Mouse (Mus musculus): Measurements from ENCODE around the gene Gm5565. TPM values are rescaled to one million over a fixed set of nuclear protein-coding genes. Genes with fewer than 3 reads are reported as not detected.
"Not testable (repeated sequence)": the region's sequence is repeated elsewhere in the genome, so short reads cannot be mapped to it uniquely, and the experiment has no call there.

The Gm5565 gene
- polyA plus RNA-seq, 1 experiment from 2014 or later = not detected

DNA sequence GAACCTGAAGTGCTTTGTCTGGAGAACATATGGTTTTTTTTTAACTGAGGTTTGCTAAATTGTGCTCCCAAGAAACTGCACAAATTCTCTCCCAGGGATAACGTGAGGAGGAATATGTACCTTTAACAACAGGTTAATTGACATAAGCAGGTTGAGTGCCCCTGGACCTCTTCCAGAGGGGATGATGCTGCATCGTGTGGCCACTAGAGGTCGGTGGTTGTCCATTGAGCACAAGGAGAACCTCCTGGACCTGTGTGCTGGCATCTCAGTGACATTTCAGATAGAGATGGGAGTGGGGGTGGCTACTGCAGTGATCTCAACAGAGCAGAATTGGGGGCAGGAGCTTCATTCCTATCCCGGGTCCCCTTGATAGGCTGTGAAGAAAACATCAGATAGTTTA is 12.4 kb upstream of the Gm5565 start:
- H3K4me2 ChIP-seq (replicated peaks); H3K27me3 ChIP-seq; ATAC-seq (ENCODE audit: low FRiP score); H3K36me3 ChIP-seq; H3K4me3 ChIP-seq; H3K4me1 ChIP-seq; H3K27ac ChIP-seq; H3K9me3 ChIP-seq (replicated peaks); H3K9ac ChIP-seq: not testable (repeated sequence)
- 60% methylated on average over 4 of the region's 4 CpGs for WGBS

DNA sequence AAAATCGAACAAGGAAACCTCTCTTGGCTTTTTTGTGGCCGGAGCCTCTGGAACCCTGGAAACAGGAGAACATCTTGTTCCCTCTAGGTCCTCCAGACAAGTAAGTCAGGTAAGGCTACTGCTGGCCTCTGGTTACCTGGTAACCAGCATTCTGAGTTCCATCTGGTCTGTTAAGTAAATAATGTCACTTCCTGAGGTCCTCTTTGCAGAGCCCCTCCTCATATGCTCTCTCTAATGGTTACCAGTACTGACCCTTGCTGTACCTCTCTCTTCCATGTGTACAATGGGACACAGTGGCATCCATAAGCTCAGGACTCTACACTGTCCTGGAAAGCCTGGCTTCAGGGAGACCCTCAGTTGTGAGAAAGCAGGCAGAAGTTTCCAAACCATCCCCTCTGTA is 10.3 kb upstream of the Gm5565 start, which contains the start of gene Gm6309:
Gene Gm6309, minus strand, starts transcription at position 101 of the 400 bp plus-strand sequence.
- not testable (repeated sequence) for H3K36me3 ChIP-seq; H3K4me1 ChIP-seq; ATAC-seq (ENCODE audit: low FRiP score); H3K27me3 ChIP-seq; H3K9me3 ChIP-seq (replicated peaks); H3K4me3 ChIP-seq; H3K4me2 ChIP-seq (replicated peaks); H3K27ac ChIP-seq; H3K9ac ChIP-seq
- 83% methylated on average over 2 of the region's 2 CpGs for WGBS

DNA sequence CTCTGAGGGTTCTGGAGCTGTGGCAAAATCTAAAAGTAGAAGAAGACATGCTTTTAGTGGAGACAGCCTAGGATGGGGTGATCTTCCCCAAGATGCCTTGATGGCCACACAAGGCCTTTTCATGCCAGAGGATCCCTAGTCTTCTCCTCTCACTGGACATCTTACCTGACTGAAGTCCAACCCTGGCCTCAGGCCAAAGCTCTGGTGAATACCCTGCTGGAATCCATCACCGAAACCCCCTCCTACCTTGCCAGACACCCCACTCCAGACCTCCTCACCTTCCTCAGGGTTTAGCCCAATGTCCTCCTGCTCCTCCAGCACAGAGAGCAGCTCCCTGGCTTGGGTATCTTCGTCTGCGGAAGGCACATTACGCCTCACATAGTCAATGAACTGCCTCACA is 2.0 kb downstream of the Gm5565 start:
- not testable (repeated sequence) for H3K4me1 ChIP-seq; H3K27me3 ChIP-seq; H3K4me3 ChIP-seq; H3K9ac ChIP-seq; H3K27ac ChIP-seq; H3K36me3 ChIP-seq; ATAC-seq (ENCODE audit: low FRiP score); H3K4me2 ChIP-seq (replicated peaks)
- 88% methylated on average over 4 of the region's 4 CpGs for WGBS
- peaks cover 14% of the 10 kb centered on the region; the same call in 1 of the 2 replicates for H3K9me3 ChIP-seq (replicated peaks)

DNA sequence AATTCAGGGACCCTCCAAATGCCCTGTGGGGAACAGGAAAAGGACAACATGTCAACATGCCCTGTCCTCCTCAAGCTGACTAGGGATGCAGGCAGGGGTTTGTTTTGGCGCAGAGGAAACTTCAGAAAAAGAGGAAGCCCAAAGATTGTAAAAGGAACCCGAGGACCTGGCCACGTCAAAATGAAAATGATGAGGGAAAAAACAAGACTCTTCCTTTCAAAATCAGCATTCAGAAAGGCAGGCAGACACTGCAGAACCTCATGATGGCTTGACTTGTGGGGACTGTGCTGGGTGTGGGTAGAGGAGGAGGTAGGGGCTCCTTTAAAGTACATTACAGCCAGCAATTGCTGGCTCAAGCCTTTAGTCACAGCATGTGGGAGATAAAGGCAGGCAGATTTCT is 9.9 kb downstream of the Gm5565 start:
- H3K4me3 ChIP-seq = no peak overlapping the region
- no peak overlapping the region for H3K9ac ChIP-seq
- H3K9me3 ChIP-seq (replicated peaks) = peaks cover 22% of the 10 kb centered on the region; the same call in 1 of the 2 replicates
- no peaks in the 10 kb centered on the region for H3K36me3 ChIP-seq
- no peak overlapping the region for H3K4me2 ChIP-seq (replicated peaks)
- H3K27me3 ChIP-seq = no peaks in the 10 kb centered on the region
- WGBS = 79% methylated on average over 3 of the region's 3 CpGs
- no peak for ATAC-seq (ENCODE audit: low FRiP score)
- H3K27ac ChIP-seq = no peak overlapping the region
- H3K4me1 ChIP-seq = no peaks in the 10 kb centered on the region

DNA sequence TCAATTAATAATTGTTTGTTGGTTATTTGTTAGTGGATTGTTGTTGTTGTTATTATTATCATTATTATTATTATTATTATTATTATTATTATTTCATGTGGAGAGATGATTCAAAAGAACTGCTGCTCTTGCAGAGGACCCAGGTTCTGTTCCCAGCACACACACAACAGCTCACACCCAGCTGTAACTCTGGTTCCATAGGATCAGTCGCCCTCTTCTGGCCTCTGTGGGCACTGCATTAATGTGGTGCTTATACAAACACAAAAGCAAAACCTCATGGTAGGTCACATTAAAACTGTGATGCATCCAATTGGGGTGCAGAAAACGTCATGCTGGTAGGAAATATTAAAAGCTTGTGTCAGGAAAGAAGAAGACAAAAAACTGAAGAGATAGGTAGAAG is 12.4 kb downstream of the Gm5565 start:
- Histone ChIP-seq H3K4me3 (no peak overlapping the region), H3K4me1 (no peaks in the 10 kb centered on the region), H3K9ac (no peak overlapping the region), H3K36me3 (no peaks in the 10 kb centered on the region), H3K27me3 (no peaks in the 10 kb centered on the region), H3K4me2 (replicated peaks) (no peak overlapping the region), H3K9me3 (replicated peaks) (peaks cover 28% of the 10 kb centered on the region), H3K27ac (no peak overlapping the region)
- no peak for ATAC-seq (ENCODE audit: low FRiP score)
- WGBS = 41% methylated on average over 2 of the region's 2 CpGs

Other genes starting within 250 kb of the Gm5565 start
- not detected in 2 replicates for gene Cyp3a25, start 150.9 kb downstream of the Gm5565 start, polyA plus RNA-seq (2016; fragmentation: Nextera tagmentation; extraction: Ambion mirVana)
- not detected in 2 replicates for gene Cyp3a59, start 81.3 kb downstream of the Gm5565 start, polyA plus RNA-seq (2016; fragmentation: Nextera tagmentation; extraction: Ambion mirVana)
- gene Gm6309, start 10.2 kb upstream of the Gm5565 start, polyA plus RNA-seq (2016; fragmentation: Nextera tagmentation; extraction: Ambion mirVana) = not detected in 2 replicates
- gene 1700001J03Rik, start 24.8 kb upstream of the Gm5565 start, polyA plus RNA-seq (2016; fragmentation: Nextera tagmentation; extraction: Ambion mirVana) = not detected in 2 replicates
- gene Rnf6, start 61.0 kb upstream of the Gm5565 start, polyA plus RNA-seq (2016; fragmentation: Nextera tagmentation; extraction: Ambion mirVana) = 23.5 and 26.2 TPM in 2 replicates
- 30.9 and 32.6 TPM in 2 replicates for gene Cdk8, start 70.7 kb upstream of the Gm5565 start, polyA plus RNA-seq (2016; fragmentation: Nextera tagmentation; extraction: Ambion mirVana)
- gene Wasf3, start 224.4 kb upstream of the Gm5565 start, polyA plus RNA-seq (2016; fragmentation: Nextera tagmentation; extraction: Ambion mirVana) = 10.0 TPM in 2 replicates

Measured in hindbrain, embryonic 12.5 days (tissue).